Mouse (Mus musculus): Measurements from ENCODE around the gene Gne. TPM values are rescaled to one million over a fixed set of nuclear protein-coding genes. Genes with fewer than 3 reads are reported as not detected.

Gene Gne
- polyA plus RNA-seq, 1 experiment from 2014 or later = 27.3 TPM

GRCm38 (mm10) chr4:44106297-44106821 is 22.4 kb upstream of the Gne start:
- H3K4me2 ChIP-seq (ENCODE audit: low read length) = peak overlapping the region; percentile 56
- H3K4me1 ChIP-seq (ENCODE audit: control insufficient read depth, insufficient read depth, low read depth, low read length) = peaks cover 4% of the 10 kb centered on the region
- H3K4me3 ChIP-seq (ENCODE audit: low read length) = peak overlapping the region; percentile 33
- 0 out of 2 replicates have a peak, but pooled peaks have one; percentile 60 for ATAC-seq
- no peaks in the 10 kb centered on the region for H3K9me3 ChIP-seq (ENCODE audit: control insufficient read depth, low read length)
- WGBS = 16% methylated on average over 18 of the region's 18 CpGs
- peak overlapping the region; percentile 51 for H3K9ac ChIP-seq (ENCODE audit: low read depth, low read length)
- H3K36me3 ChIP-seq (ENCODE audit: control insufficient read depth, insufficient read depth, low read length) = no peaks in the 10 kb centered on the region
- peak overlapping the region; percentile 29; the same call in 1 of the 2 replicates for H3K27ac ChIP-seq (ENCODE audit: low read depth, low read length)
- H3K27me3 ChIP-seq (replicated peaks; ENCODE audit: control insufficient read depth, insufficient read depth, low read length) = no peaks in the 10 kb centered on the region

GRCm38 (mm10) chr4:44104195-44104917 is 20.4 kb upstream of the Gne start:
- H3K36me3 ChIP-seq (ENCODE audit: control insufficient read depth, insufficient read depth, low read length) = no peaks in the 10 kb centered on the region
- H3K4me3 ChIP-seq (ENCODE audit: low read length) = no peak overlapping the region
- WGBS = 52% methylated on average over 8 of the region's 8 CpGs
- H3K4me1 ChIP-seq (ENCODE audit: control insufficient read depth, insufficient read depth, low read depth, low read length) = peaks cover 4% of the 10 kb centered on the region
- no peak overlapping the region for H3K27ac ChIP-seq (ENCODE audit: low read depth, low read length)
- no peaks in the 10 kb centered on the region for H3K27me3 ChIP-seq (replicated peaks; ENCODE audit: control insufficient read depth, insufficient read depth, low read length)
- no peak overlapping the region for H3K4me2 ChIP-seq (ENCODE audit: low read length)
- H3K9me3 ChIP-seq (ENCODE audit: control insufficient read depth, low read length) = no peaks in the 10 kb centered on the region
- no peak overlapping the region for H3K9ac ChIP-seq (ENCODE audit: low read depth, low read length)
- no peak for ATAC-seq

GRCm38 (mm10) chr4:44103620-44104019 is 19.6 kb upstream of the Gne start:
- Histone ChIP-seq H3K9me3 (ENCODE audit: control insufficient read depth, low read length) (no peaks in the 10 kb centered on the region), H3K4me1 (ENCODE audit: control insufficient read depth, insufficient read depth, low read depth, low read length) (peaks cover 4% of the 10 kb centered on the region), H3K9ac (ENCODE audit: low read depth, low read length) (no peak overlapping the region), H3K27me3 (replicated peaks; ENCODE audit: control insufficient read depth, insufficient read depth, low read length) (no peaks in the 10 kb centered on the region), H3K4me2 (ENCODE audit: low read length) (no peak overlapping the region), H3K36me3 (ENCODE audit: control insufficient read depth, insufficient read depth, low read length) (no peaks in the 10 kb centered on the region), H3K27ac (ENCODE audit: low read depth, low read length) (no peak overlapping the region), H3K4me3 (ENCODE audit: low read length) (no peak overlapping the region)
- WGBS = 86% methylated on average over 8 of the region's 8 CpGs
- ATAC-seq = no peak

- no peak for ATAC-seq
- Histone ChIP-seq H3K27ac (ENCODE audit: low read depth, low read length) (no peak overlapping the region), H3K36me3 (ENCODE audit: control insufficient read depth, insufficient read depth, low read length) (no peaks in the 10 kb centered on the region), H3K9me3 (ENCODE audit: control insufficient read depth, low read length) (no peaks in the 10 kb centered on the region), H3K9ac (ENCODE audit: low read depth, low read length) (no peak overlapping the region), H3K4me3 (ENCODE audit: low read length) (no peak overlapping the region), H3K4me2 (ENCODE audit: low read length) (no peak overlapping the region), H3K27me3 (replicated peaks; ENCODE audit: control insufficient read depth, insufficient read depth, low read length) (no peaks in the 10 kb centered on the region), H3K4me1 (ENCODE audit: control insufficient read depth, insufficient read depth, low read depth, low read length) (no peaks in the 10 kb centered on the region)
- 57% methylated on average over 11 of the region's 11 CpGs for WGBS
These were observed 13.8 kb upstream of the Gne start for GRCm38 (mm10) chr4:44097576-44098335.

GRCm38 (mm10) chr4:44094475-44094874 is 10.5 kb upstream of the Gne start:
- Histone ChIP-seq H3K4me2 (ENCODE audit: low read length) (no peak overlapping the region), H3K27ac (ENCODE audit: low read depth, low read length) (no peak overlapping the region), H3K9ac (ENCODE audit: low read depth, low read length) (no peak overlapping the region), H3K9me3 (ENCODE audit: control insufficient read depth, low read length) (no peaks in the 10 kb centered on the region), H3K4me1 (ENCODE audit: control insufficient read depth, insufficient read depth, low read depth, low read length) (no peaks in the 10 kb centered on the region), H3K4me3 (ENCODE audit: low read length) (no peak overlapping the region), H3K36me3 (ENCODE audit: control insufficient read depth, insufficient read depth, low read length) (no peaks in the 10 kb centered on the region), H3K27me3 (replicated peaks; ENCODE audit: control insufficient read depth, insufficient read depth, low read length) (no peaks in the 10 kb centered on the region)
- 81% methylated on average over 4 of the region's 4 CpGs for WGBS
- no peak for ATAC-seq

GRCm38 (mm10) chr4:44092359-44092758 is 8.4 kb upstream of the Gne start:
- no peak for ATAC-seq
- Histone ChIP-seq H3K4me2 (ENCODE audit: low read length) (no peak overlapping the region), H3K4me1 (ENCODE audit: control insufficient read depth, insufficient read depth, low read depth, low read length) (no peaks in the 10 kb centered on the region), H3K4me3 (ENCODE audit: low read length) (no peak overlapping the region), H3K9me3 (ENCODE audit: control insufficient read depth, low read length) (no peaks in the 10 kb centered on the region), H3K9ac (ENCODE audit: low read depth, low read length) (no peak overlapping the region), H3K27ac (ENCODE audit: low read depth, low read length) (no peak overlapping the region), H3K36me3 (ENCODE audit: control insufficient read depth, insufficient read depth, low read length) (no peaks in the 10 kb centered on the region), H3K27me3 (replicated peaks; ENCODE audit: control insufficient read depth, insufficient read depth, low read length) (no peaks in the 10 kb centered on the region)
- 81% methylated on average over 11 of the region's 11 CpGs for WGBS

GRCm38 (mm10) chr4:44085566-44085965 is 1.6 kb upstream of the Gne start:
- Histone ChIP-seq H3K4me3 (ENCODE audit: low read length) (no peak overlapping the region), H3K9me3 (ENCODE audit: control insufficient read depth, low read length) (no peaks in the 10 kb centered on the region), H3K27ac (ENCODE audit: low read depth, low read length) (no peak overlapping the region), H3K27me3 (replicated peaks; ENCODE audit: control insufficient read depth, insufficient read depth, low read length) (no peaks in the 10 kb centered on the region), H3K36me3 (ENCODE audit: control insufficient read depth, insufficient read depth, low read length) (no peaks in the 10 kb centered on the region), H3K9ac (ENCODE audit: low read depth, low read length) (no peak overlapping the region), H3K4me2 (ENCODE audit: low read length) (no peak overlapping the region), H3K4me1 (ENCODE audit: control insufficient read depth, insufficient read depth, low read depth, low read length) (no peaks in the 10 kb centered on the region)
- no peak for ATAC-seq
- WGBS = 96% methylated on average over 3 of the region's 3 CpGs

- no peak overlapping the region for H3K4me3 ChIP-seq (ENCODE audit: low read length)
These were observed 787 bp upstream of the Gne start for GRCm38 (mm10) chr4:44084602-44085325.

More at GRCm38 (mm10) chr4:44084602-44085325, 787 bp upstream of the Gne start:
- Histone ChIP-seq H3K27ac (ENCODE audit: low read depth, low read length) (no peak overlapping the region), H3K27me3 (replicated peaks; ENCODE audit: control insufficient read depth, insufficient read depth, low read length) (no peaks in the 10 kb centered on the region), H3K4me2 (ENCODE audit: low read length) (no peak overlapping the region; the same call in 1 of the 2 replicates), H3K9ac (ENCODE audit: low read depth, low read length) (no peak overlapping the region), H3K4me1 (ENCODE audit: control insufficient read depth, insufficient read depth, low read depth, low read length) (no peaks in the 10 kb centered on the region), H3K9me3 (ENCODE audit: control insufficient read depth, low read length) (no peaks in the 10 kb centered on the region), H3K36me3 (ENCODE audit: control insufficient read depth, insufficient read depth, low read length) (no peaks in the 10 kb centered on the region)
- no peak for ATAC-seq
- 83% methylated on average over 13 of the region's 13 CpGs for WGBS

Data from hindbrain, embryonic 16.5 days (tissue).